Mouse (Mus musculus) fat pad, adult 2 months (tissue): ENCODE measurements around the gene Boc.
"Not testable (repeated sequence)": the region's sequence is repeated elsewhere in the genome, so short reads cannot be mapped to it uniquely, and the experiment has no call there.

Experiments
- DNase-seq: peaks from one replicate; pipeline ENCODE4 v3.0.0-alpha.2; 2011; ENCODE audit warnings: low read depth, low spot score; ENCODE audit errors: extremely low read depth

Gene Boc

DNA sequence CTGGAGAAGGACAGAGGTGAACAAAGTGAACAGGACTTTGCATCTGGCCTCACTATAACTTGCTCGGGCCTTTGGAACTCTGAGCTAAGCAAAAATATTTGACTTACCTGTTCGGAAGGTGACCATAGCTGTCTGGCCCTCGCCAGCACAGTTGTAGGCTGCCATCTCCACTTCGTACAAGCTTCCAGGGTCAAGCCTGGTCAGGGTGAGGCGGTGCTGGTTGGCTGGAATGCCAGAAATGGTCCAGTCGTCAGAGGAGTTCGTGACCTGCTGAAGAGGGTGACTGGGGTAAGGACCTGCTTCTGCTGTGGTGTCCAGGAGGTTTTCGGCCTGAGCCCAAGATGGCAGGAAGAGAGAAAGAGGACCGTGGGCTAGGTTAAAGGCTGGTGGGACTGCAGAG lies 66.0 kb downstream of the Boc start:
- no peak for DNase-seq

GRCm38 (mm10) chr16:44492151-44492550 lies 66.5 kb downstream of the Boc start:
- DNase-seq, result no peak

GRCm38 (mm10) chr16:44491051-44491450 lies 67.6 kb downstream of the Boc start:
- DNase-seq, result no peak

- DNase-seq, result no peak
Observed at GRCm38 (mm10) chr16:44487194-44487593, 71.5 kb downstream of the Boc start.

DNA sequence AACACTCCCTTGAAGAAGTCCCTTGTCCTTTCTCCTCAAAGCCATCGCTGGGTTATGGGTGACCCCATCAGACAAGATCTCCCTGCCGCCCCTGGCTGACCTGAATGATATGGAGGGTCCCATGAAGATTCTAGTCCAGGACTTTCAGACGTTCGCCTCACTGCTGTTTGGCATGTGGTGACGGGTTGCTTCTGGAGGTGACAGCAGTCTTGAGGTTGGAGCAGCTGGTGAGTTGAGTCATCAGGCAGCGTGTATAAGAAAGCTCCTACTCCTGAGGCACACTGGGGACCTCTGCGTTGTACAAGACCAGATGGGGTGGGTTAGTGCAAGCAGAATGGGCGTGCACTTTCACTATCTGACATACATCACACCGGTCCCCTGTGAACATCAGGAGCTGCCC lies 72.1 kb downstream of the Boc start:
- no peak for DNase-seq

DNA sequence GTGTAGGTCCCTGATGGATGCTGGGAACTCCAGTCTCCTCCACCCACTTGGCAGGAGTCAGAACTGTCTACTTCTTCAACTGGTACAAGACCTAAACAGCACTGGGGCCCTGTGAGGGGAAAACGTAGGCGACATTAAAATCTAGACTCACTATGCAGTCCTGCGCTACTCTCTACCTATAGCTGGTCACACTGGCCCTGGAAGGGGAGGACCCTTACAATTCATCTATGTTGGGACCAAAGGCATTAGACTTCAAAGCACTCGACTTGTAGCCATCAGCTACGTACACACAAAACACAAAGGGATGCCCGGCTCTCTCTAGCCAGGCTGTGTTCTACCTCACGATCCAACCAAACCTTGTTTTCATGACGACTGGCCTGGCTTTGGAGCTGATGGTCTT lies 73.0 kb downstream of the Boc start:
- DNase-seq, result no peak

DNA sequence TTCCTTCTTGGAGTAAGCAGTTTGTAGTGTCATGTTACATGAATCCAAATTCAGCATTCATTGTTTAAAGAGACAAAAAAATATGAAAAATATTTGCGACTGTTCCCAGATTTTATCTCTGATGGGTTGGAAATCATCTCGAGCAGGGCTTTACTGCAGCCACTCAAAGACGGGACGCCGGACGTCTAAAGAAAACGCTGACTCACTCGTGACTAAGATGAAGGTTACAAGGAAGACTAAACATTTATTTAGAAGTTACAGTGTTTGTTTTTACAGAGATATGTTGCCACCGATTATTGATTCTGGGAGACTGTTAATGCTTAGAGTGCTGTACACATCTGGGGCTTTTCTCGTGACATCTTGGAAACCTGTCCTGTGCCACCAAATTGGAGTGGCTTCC lies 73.9 kb downstream of the Boc start:
- DNase-seq, result no peak

GRCm38 (mm10) chr16:44484079-44484478 lies 74.6 kb downstream of the Boc start:
- DNase-seq, result no peak

- DNase-seq, result no peak
Observed at GRCm38 (mm10) chr16:44481599-44482593, 76.8 kb downstream of the Boc start.

GRCm38 (mm10) chr16:44480616-44481015 lies 78.1 kb downstream of the Boc start:
- DNase-seq, result no peak

GRCm38 (mm10) chr16:44479852-44480251 lies 78.8 kb downstream of the Boc start:
- no peak for DNase-seq

DNA sequence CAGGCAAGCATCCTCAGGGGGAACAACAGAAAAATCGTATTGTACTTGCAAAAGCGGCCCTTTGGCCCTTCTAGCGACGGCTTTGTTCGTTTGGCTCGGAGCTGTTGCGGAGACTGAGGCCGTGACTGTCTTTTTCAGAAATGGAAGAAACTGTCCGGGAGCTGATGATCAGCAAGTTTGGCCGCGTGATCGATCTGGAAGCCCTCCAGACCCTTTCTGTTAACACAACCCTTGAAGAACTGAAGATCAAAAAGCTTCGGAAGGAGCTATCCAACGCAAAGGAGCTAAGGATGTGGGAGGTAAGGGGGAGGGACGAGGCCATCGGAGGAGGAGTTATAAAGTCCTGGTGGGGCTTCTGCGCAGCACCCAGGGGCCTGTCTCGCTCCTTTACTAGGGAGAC lies 79.9 kb downstream of the Boc start:
- DNase-seq, result no peak

DNA sequence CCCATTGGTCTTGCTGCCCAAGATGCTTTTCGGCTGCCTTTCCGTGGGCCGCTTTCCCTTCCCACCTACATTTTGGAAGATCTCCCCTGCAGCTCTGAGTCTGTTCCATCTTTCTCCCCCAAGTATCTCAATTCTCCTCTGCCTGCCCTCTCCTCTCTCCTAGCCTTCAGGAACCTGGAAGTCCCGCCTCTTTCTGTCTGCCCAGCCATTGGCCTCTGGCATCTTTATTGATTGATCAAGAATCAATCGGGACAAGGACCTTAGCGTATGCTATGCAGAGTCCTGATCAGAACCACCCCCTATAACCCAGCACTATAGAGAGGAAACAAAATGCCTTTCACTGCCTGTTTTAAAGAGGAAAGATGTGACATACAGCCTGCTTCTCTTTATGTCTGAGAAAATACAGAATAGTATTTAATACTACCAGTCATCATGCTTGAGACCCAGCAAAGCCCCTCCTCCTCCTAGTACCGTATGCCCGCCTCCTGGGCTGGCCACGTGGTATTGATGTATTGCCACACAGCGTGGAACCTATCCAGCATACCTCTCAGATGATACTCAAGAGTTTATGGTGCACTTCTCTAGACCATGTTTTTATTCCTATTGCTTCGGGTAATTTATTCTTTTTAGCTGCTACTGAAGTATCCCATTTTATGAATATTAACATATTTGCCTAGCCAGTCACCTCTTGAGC lies 82.9 kb downstream of the Boc start:
- DNase-seq, result no peak

DNA sequence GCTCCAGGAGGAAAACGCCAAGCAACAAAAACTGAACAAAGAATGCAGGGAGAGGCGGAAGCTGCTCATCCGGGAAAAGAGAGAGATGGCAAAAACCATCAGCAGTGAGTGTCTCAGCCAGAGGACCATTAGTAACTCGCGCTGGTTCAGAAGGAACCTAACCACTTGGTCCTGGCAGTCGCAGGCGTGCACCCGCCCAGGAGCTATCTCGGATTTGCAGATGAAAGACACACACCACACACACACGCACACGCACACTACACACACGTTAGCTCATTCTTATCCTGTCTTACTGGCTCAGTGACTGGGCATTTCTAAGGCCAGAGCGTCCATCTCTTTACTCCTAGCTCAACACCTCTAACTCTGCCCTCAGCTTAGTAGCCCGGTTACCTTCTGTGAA lies 83.4 kb downstream of the Boc start:
- no peak for DNase-seq

DNA sequence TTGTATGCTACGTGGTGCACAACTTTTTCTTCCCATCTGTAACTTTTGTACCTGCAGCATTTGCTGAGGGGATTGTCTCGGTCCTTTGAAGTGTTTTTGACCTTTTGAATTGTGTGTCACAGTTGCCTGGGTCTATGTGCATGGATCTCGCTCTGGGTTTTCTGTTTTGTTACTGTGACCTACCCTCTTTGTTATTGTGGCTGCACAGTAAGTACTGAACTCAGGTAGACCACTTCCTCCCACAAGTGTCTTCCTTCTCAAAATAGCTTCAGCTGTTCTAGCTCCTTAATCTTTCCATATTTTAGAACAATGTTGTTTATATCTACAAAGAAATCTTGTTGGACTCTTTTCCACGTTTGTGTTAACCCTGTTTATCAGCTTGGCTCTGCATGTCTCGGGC lies 97.8 kb downstream of the Boc start:
- no peak for DNase-seq

- no peak for DNase-seq
Observed at GRCm38 (mm10) chr16:44458826-44459225, 99.9 kb downstream of the Boc start.

DNA sequence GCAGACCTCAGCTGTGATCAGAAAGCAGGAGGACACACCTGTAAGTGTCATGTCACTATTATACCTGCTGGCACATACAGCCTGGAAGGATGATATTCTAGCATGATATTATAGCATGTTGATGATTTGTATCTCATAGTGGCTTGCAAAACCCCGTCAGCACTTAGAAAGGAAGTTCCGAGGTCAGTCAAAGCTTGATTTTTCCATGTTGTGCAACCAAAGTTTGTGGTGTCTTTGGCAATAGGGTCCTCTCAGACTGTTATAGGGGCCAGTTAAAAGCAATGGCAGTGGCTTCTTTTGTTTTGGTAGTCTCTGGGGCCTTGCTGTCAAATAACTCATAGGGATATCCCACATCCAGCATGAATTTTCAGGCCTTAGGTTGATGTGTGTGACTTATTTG lies 100.8 kb downstream of the Boc start:
- DNase-seq, result no peak

GRCm38 (mm10) chr16:44441913-44442312 lies 116.8 kb downstream of the Boc start:
- not testable (repeated sequence) for DNase-seq

DNA sequence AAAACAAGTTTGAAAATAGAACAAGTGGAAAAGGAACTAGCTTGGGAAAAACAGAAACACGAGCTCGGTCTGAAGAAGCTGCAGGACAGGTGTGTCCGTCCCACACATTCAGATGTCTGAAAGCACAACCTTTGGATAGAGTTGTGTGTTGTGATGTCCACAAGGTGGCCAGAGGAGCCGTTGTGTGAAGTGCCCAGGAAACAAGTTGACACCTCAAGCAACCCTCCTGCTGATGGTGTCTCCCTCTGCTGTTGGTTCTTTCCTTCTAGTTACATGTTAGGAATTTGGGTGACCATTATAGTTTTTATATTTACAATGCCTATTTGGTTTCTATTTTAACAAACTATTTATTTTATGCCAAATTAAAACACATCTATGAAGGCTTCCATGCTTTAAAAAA lies 123.2 kb downstream of the Boc start:
- no peak for DNase-seq
